Mouse (Mus musculus) gastrocnemius, adult 18-20 months (tissue): ENCODE results near the gene Pgls. TPM values are rescaled to one million over a fixed set of nuclear protein-coding genes. Genes with fewer than 3 reads are reported as not detected.

Experiments
- DNase-seq: peaks from one replicate; pipeline ENCODE4 v3.0.0; 2021; ENCODE audit warnings: low spot score
- total RNA-seq, 2 experiments: library from RNA; stranded (reverse); gene quantifications; 2 replicates each; pipeline ENCODE4 v1.2.3; 2021

The Pgls gene
- total RNA-seq, 2 experiments from 2014 or later = 23.2 to 23.7 TPM

- peak; percentile 90 for DNase-seq
Observed at GRCm38 (mm10) chr8:71569366-71570290, 22.3 kb upstream of the Pgls start.

- peak; percentile 89 for DNase-seq
Observed at GRCm38 (mm10) chr8:71570291-71570954, 21.6 kb upstream of the Pgls start.

- no peak for DNase-seq
Observed at GRCm38 (mm10) chr8:71572077-71572476, 19.9 kb upstream of the Pgls start.

- DNase-seq = no peak
Observed at GRCm38 (mm10) chr8:71572847-71573633, 18.9 kb upstream of the Pgls start.

- no peak for DNase-seq
Observed at GRCm38 (mm10) chr8:71574426-71574825, 17.6 kb upstream of the Pgls start.

GRCm38 (mm10) chr8:71575020-71575419 lies 17.0 kb upstream of the Pgls start:
- DNase-seq = no peak

GRCm38 (mm10) chr8:71577856-71578387 lies 14.1 kb upstream of the Pgls start:
- no peak for DNase-seq

GRCm38 (mm10) chr8:71579009-71579408 lies 13.0 kb upstream of the Pgls start:
- no peak for DNase-seq

- DNase-seq = peak; percentile 77
Observed at GRCm38 (mm10) chr8:71579476-71579875, 12.5 kb upstream of the Pgls start.

- DNase-seq = no peak
Observed at GRCm38 (mm10) chr8:71580201-71580600, 11.8 kb upstream of the Pgls start.

- DNase-seq = no peak
Observed at GRCm38 (mm10) chr8:71586891-71587290, 5.1 kb upstream of the Pgls start.

GRCm38 (mm10) chr8:71588762-71589161 lies 3.2 kb upstream of the Pgls start:
- no peak for DNase-seq

- DNase-seq = no peak
Observed at GRCm38 (mm10) chr8:71591017-71591416, 959 bp upstream of the Pgls start.

GRCm38 (mm10) chr8:71592374-71593170 lies 596 bp downstream of the Pgls start:
- DNase-seq = peak; percentile 80

- no peak for DNase-seq
Observed at GRCm38 (mm10) chr8:71593556-71594323, 1.8 kb downstream of the Pgls start.

GRCm38 (mm10) chr8:71594324-71594722 lies 2.3 kb downstream of the Pgls start:
- DNase-seq = no peak

GRCm38 (mm10) chr8:71595862-71596261 lies 3.9 kb downstream of the Pgls start:
- DNase-seq = peak; percentile 86

GRCm38 (mm10) chr8:71596384-71596783 lies 4.4 kb downstream of the Pgls start:
- no peak for DNase-seq

GRCm38 (mm10) chr8:71596798-71597197 lies 4.8 kb downstream of the Pgls start:
- no peak for DNase-seq

- no peak for DNase-seq
Observed at GRCm38 (mm10) chr8:71597451-71597850, 5.5 kb downstream of the Pgls start, which contains the start of gene Fam129c. Gene Fam129c, plus strand, starts transcription at chr8:71597648.
